Mouse (Mus musculus): ENCODE data around the gene Rala.
A peak's percentile ranks its signal among the peaks of the same experiment; 100 is the strongest.
"Not testable (repeated sequence)": the region's sequence is repeated elsewhere in the genome, so short reads cannot be mapped to it uniquely, and the experiment has no call there.

Gene Rala

GRCm38 (mm10) chr13:17944078-17944917, at the start of gene Rala:
Gene Rala, minus strand, starts transcription at chr13:17944239.
- peak; percentile 77 to 87 for DNase-seq (ENCODE audit: low spot score in 2 of 2)

- no peak for DNase-seq (ENCODE audit: low spot score in 2 of 2)
These were observed 49.4 kb upstream of the Rala start for GRCm38 (mm10) chr13:17993515-17993847.

- peak; percentile 66 to 83 for DNase-seq (ENCODE audit: low spot score in 2 of 2)
These were observed 48.9 kb upstream of the Rala start, which contains the start of gene Yae1d1 for GRCm38 (mm10) chr13:17992697-17993514. Gene Yae1d1, minus strand, starts transcription at chr13:17993349.

- DNase-seq (ENCODE audit: low spot score in 2 of 2), result no peak
These were observed 48.0 kb upstream of the Rala start for GRCm38 (mm10) chr13:17992009-17992408.

- peak; percentile 4 to 25 for DNase-seq (ENCODE audit: low spot score in 2 of 2)
These were observed 39.2 kb upstream of the Rala start for GRCm38 (mm10) chr13:17983194-17983593.

GRCm38 (mm10) chr13:17982634-17983033, 38.6 kb upstream of the Rala start:
- no peak for DNase-seq (ENCODE audit: low spot score in 2 of 2)

- no peak for DNase-seq (ENCODE audit: low spot score in 2 of 2)
These were observed 33.1 kb upstream of the Rala start for GRCm38 (mm10) chr13:17976854-17977739.

- peak; percentile 73 to 74 for DNase-seq (ENCODE audit: low spot score in 2 of 2)
These were observed 31.9 kb upstream of the Rala start for GRCm38 (mm10) chr13:17975891-17976290.

- DNase-seq (ENCODE audit: low spot score in 2 of 2), result no peak
These were observed 31.4 kb upstream of the Rala start for GRCm38 (mm10) chr13:17975457-17975856.

GRCm38 (mm10) chr13:17974734-17975133, 30.7 kb upstream of the Rala start:
- DNase-seq (ENCODE audit: low spot score in 2 of 2), result no peak

GRCm38 (mm10) chr13:17960613-17961012, 16.6 kb upstream of the Rala start:
- no peak for DNase-seq (ENCODE audit: low spot score in 2 of 2)

- DNase-seq (ENCODE audit: low spot score in 2 of 2), result no peak
These were observed 10.2 kb upstream of the Rala start for GRCm38 (mm10) chr13:17954282-17954681.

- DNase-seq (ENCODE audit: low spot score in 2 of 2), result not testable (repeated sequence)
These were observed 6.5 kb upstream of the Rala start for GRCm38 (mm10) chr13:17950581-17950980.

- no peak for DNase-seq (ENCODE audit: low spot score in 2 of 2)
These were observed 5.5 kb upstream of the Rala start for GRCm38 (mm10) chr13:17949555-17949954.

- no peak for DNase-seq (ENCODE audit: low spot score in 2 of 2)
These were observed 547 bp downstream of the Rala start for GRCm38 (mm10) chr13:17943306-17944077.

- no peak for DNase-seq (ENCODE audit: low spot score in 2 of 2)
These were observed 1.7 kb downstream of the Rala start for GRCm38 (mm10) chr13:17942338-17942737.

- DNase-seq (ENCODE audit: low spot score in 2 of 2), result no peak
These were observed 36.7 kb downstream of the Rala start for GRCm38 (mm10) chr13:17907309-17907708.

- DNase-seq (ENCODE audit: low spot score in 2 of 2), result no peak
These were observed 42.6 kb downstream of the Rala start for GRCm38 (mm10) chr13:17901474-17901873.

GRCm38 (mm10) chr13:17900641-17901040, 43.4 kb downstream of the Rala start:
- DNase-seq (ENCODE audit: low spot score in 2 of 2), result no peak

- no peak for DNase-seq (ENCODE audit: low spot score in 2 of 2)
These were observed 47.0 kb downstream of the Rala start for GRCm38 (mm10) chr13:17897040-17897439.

GRCm38 (mm10) chr13:17891545-17891944, 52.5 kb downstream of the Rala start:
- no peak for DNase-seq (ENCODE audit: low spot score in 2 of 2)
